Mouse (Mus musculus) lung, adult 18-20 months (tissue): Measurements from ENCODE around the gene Lbp.

Experiments used
- DNase-seq, 2 experiments: peaks; one replicate each; pipeline ENCODE4 v3.0.0; 2022; ENCODE audit warnings: mixed read lengths in 2 of 2

The Lbp gene

GRCm38 (mm10) chr2:158364175-158364574 lies 57.9 kb downstream of the Lbp start:
- no peak for DNase-seq

DNA sequence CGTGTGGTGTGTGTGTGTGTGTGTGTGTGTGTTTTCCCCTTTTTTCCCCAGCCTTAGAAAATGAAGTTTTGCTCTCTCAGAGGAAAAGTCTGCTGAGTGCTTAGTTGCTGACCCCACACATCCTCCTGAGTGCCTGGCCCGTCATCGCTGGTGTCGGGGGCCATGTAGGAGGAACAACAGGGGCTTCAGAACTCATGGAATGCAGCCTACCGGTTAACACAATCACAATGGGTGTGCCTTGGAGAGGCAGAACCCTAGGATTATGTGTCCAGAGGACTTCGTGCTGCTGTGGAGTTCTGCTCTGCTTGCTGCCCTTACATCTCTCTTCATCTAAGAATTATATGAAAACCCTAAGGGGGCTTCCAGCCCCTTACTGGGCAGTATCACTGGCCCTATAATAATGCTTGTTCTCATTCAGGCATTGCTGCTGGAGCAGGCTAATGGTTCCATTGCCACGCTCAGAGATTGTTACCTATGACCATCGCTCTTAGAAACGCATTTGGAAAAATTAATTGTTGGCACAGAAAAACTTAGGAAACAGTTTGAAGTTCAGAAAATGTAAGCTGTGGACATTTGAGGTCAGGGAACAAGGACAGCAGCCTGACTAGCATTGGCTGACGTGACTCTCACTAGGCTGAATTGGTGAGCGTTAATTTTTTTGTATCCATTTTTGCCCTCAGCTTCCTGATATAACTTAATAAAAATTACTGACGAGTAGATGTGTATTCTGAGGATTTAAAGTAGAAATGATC lies 59.0 kb downstream of the Lbp start:
- DNase-seq = no peak

DNA sequence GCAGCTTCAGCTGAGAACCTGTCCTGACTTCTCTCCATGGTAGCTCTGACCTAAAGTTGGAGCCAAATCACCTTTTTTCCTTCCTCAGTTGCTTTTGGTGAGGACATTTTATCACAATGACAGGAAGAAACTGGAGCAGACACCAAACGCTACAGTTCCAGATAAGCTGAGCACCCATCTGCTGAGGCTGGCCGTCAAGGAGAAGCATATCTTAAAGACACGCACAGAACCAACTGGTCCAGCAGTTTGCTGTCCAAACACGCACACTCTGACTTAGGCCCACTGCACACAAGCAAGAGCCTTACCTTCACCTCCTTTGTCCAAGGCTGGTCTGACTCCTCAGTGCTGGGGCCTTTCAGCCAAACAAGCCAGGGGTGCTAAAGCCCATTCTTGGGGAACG lies 61.4 kb downstream of the Lbp start:
- no peak for DNase-seq

DNA sequence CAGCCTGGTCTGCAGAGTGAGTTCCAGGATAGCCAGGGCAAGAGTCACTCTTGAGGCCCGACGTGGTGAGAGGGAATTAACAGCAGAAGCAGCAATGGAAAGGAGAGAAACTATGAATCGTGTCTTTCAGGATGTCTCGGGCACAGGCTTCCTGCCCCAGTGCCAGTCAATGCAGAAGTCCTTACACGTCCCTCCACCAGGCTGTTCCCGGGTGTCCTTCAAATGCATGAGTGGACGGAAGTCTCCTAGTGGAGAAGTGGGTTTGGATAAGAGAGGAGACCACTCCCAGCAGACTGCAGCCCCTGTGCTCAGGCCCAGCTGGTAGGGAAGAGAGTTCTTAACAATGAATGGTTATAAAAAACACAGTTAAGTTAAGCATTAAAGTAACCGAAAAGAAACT lies 62.0 kb downstream of the Lbp start:
- DNase-seq = no peak

GRCm38 (mm10) chr2:158369474-158370172 lies 63.3 kb downstream of the Lbp start:
- no peak for DNase-seq

- DNase-seq = peak; percentile 19 to 41
These were observed 63.9 kb downstream of the Lbp start for GRCm38 (mm10) chr2:158370173-158370550.

- DNase-seq = peak; percentile 35 to 62
These were observed 66.8 kb downstream of the Lbp start for GRCm38 (mm10) chr2:158373061-158373460.

DNA sequence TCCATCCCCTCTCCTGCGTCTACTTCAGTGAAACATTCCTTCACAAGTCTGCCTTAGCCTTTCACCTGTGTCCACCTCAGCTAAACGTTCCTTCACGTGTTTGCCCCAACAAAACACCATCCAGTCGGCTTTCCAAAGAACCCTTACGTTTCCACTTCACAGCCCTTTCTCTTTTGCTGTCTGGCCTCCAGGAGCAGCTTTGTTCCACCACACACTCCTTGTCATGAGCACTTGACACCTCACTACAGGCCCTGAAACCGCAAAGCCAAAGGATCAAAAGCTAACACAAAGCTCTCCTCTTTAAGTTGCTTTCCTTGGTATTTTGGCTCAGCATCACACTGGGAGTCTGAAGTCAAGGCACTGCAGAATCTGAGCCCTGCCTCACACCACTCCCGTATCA lies 67.2 kb downstream of the Lbp start:
- DNase-seq = peak; percentile 42 to 69

DNA sequence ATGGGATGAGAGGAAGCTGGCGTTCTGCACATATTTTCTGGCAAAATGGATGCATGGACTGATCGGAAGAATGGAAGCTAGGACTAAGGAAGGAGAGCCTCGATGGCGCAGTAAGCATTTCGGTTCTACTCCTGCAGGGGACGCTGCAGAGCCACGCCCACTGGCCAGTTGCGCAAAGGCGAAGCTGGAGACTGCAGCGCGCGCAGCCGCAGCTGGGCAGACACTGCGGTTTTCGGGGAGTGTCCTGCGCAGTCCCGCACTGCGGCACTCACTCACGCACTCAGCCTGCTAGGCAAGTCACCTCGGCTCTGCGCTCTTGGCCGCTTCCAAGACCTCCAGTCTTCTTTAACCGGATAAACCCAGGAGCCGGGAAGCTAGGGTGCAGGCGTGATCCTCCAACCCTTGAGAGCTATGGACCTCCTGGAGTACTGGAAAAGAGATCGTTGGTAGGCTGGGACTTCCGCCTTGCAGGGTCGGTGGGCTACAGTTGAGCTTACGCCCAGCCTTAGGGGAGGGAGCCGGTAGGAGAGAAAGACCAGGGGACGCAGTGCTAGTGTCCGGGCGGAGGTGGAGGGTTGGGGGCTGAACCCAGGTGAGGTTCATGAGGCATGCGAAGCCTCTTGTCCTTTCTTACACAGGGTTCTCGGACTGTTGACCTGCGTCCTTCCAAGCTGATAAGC lies 69.3 kb downstream of the Lbp start, which contains the start of gene Snhg11:
Gene Snhg11 (plus strand): TSS at position 196 of the 680 bp plus-strand sequence.
- DNase-seq = peak; percentile 39 to 61

- DNase-seq = peak in 1 of 2 experiments; percentile 17
These were observed 69.9 kb downstream of the Lbp start for GRCm38 (mm10) chr2:158376123-158376687.

DNA sequence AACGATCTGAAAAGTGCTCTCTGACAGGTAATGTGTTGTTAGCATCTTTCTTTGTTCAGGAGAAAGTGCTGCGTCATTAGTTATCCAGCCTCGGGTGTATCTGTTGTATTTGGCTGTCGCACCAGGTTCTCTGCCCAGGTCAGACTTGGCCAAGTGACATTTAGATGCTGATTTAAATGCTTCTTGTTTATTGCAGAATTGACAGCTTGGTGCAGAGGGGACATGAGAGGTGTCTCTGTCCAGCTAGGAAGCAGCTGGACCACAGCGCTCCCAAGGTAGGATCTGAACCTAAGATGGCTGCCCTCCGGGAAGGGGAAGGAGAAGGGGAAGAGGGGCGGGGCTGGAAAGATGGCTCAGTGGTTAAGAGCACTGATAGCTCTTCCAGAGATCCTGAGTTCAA lies 70.5 kb downstream of the Lbp start:
- no peak for DNase-seq

DNA sequence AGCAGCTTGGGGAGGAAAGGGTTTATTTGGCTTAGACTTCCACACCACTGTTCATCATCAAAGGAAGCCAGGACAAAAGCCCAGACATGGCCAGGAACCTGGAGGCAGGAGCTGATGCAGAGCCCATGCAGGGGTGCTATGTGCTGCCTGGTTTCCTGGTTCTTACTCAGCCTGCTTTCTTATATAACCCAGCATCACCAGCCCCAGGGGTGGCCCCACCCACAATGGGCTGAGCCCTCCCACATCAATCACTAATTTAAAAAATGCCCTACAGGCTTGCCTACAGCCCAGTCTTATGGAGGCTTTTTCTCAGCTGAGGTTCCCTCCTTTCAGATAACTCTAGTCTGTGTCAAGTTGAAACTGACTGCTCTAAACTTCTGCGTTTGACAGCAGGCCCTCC lies 71.5 kb downstream of the Lbp start:
- no peak for DNase-seq

DNA sequence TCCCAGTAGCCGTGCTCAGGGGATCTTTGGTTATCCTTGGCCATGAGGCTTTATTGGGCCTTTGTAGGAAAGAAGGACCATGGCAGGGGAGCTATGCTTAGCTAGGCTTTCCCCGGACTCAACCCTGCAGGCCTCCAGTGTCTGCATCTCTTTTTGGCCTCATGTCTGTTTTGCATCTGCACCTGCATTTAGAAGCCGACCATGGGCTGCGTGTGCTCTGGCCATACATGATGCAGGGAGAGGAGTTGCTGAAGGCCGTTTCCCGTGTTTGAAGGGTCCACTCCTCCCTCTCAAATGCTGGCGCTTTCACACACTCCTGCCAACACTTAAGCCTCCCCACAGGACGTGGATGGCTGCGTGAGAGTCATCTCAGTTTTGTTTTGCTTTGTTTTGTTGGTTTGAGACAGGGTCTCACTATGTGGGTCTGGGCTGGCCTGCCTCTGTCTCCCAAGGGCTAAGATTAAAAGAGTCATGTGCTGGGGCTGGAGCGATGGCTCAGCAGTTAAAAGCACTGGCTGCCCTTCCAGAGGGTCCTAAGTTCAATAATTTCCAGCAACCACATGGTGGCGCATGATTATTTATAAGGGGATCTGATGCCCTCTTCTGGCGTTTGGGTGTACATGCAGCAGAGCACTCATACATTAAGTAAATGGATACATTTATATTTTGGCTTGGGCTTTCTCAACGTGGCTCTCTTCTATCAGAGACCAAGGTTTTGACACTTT lies 73.2 kb downstream of the Lbp start:
- peak; percentile 40 to 62 for DNase-seq
